Mouse (Mus musculus): ENCODE data around the gene Mroh8.
"Not testable (repeated sequence)": the region's sequence is repeated elsewhere in the genome, so short reads cannot be mapped to it uniquely, and the experiment has no call there.

Mroh8 gene

DNA sequence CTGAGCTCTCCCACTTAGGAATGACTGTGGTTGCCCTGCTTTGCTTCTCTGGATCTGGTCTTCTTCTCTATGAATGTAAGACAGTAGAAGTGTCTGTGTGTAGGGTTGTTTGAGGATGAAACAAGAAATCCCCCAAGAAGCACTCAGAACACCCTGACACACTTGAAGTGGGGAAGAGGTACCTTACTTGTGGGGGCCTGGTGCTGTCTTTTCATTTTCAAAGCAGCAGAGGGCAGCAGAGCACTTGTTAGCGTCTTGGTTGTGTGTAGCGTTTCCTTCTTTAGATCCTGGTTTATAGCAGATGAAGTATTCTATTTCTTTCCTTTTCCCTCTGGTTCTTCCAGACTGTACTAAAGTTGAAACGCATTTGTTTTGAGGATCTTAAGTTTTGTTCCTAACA, 8.2 kb upstream of the Mroh8 start:
- peak; percentile 54 to 58 for DNase-seq

DNA sequence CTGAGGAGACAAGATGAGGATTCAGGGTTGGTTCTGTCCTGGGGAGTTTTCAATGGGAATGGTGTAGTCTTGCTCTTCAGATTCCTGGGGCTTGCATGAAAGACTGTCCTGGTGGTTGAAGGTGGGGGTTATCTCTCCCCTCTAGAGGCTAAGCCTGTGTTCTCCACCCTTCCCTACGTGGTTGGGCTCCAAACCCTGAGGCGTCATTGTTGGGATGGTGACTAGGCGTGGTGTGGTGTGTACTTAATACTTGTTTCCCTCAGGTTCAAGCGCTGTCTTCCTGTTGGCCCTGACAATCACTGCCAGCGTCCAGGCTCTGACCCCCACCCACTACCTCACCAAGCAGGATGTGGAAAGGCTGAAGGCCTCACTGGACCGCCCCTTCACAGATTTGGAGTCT, 4.0 kb upstream of the Mroh8 start:
- no peak for DNase-seq

DNA sequence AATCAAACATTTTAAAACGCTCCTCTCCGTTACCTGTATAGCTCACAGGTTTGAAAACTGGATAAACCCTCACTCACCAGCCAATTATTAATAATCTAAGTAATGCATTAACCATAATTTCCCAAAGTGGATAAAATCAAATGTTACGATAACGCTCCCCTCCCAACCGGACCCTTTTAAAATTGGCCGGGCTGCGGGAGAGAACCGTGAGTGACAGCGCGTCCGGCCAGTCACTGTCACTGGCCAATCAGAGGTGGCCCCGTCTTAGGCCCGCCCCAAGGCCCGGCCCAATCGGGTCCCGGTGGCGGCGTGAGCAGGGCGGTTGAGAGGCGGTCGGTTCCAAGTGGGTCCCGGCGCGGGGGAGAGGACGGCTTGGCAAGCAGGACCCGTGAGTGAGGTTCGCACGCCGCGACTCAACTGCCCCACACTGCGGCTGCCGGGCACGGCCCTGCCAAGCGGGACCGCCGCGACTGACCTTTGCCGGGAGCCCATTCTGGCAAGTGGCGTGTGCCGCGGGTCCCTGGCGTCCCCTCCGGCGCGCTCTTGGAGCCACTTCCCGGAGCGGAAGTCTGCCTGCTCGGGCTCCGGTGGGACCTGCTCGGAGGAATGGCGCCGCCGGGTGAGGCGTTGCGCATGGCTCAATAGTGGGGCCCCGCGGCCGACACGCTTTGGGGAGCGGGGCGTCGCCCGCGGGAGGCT, 483 bp downstream of the Mroh8 start, which contains the start of gene Rpn2:
Gene Rpn2 (plus strand): TSS at position 301 of the 699 bp plus-strand sequence.
- peak; percentile 98 to 99 for DNase-seq

DNA sequence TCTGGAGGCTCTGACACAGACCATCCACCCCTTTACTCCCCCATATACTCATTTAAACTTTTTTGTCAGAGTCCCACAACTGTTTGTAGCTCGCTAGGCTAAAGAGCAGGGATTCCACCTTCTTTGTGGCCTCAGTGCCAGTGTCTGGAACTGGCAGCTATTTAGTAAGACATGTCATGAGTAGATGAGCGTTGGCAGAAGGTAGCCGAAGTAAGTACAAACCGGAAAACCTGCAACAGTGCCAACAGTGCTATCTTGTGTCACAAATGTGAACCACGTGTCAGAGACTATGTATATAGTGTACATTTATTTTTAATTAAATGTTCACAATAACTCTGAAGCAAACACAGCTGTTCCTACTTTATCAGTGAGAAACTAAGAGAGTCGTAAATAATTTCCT, 15.5 kb downstream of the Mroh8 start:
- no peak for DNase-seq

DNA sequence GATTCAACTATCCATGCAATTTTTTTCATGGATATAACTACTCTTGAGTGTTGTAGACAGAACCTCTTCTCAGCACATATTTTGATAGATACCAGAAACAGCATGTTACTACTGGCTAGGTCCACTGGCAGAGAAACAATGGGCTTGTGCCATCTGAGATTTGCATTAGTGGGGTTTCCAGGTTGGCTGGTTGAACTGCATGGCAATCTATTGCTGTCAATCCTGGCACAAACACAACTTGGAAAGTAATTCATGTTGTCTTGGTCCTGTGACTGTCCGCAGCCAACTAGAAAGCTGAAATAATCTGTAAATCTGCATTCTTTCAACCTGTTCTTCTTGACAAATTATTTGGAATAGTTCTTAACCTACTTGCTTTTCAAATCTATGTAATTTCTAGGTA, 16.2 kb downstream of the Mroh8 start:
- no peak for DNase-seq

DNA sequence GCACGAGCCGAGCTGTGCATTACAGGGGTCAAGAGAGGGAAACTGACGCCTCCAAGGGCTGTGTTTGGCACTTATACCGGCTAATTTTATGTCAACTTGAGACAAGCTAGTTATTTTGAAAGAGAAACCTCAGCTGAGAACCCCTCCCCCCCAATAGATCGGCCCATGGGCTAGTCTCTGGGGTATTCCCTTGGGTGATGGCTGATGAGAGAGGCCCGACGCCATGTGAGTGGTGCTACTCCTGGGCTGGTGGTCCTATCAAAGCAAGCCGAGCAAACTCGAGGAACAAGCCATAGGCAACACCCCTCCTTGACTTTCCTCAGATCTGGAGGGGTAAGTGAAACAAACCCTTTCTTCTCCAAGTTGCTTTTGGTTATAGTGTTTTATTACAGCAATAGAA, 16.8 kb downstream of the Mroh8 start:
- no peak for DNase-seq

DNA sequence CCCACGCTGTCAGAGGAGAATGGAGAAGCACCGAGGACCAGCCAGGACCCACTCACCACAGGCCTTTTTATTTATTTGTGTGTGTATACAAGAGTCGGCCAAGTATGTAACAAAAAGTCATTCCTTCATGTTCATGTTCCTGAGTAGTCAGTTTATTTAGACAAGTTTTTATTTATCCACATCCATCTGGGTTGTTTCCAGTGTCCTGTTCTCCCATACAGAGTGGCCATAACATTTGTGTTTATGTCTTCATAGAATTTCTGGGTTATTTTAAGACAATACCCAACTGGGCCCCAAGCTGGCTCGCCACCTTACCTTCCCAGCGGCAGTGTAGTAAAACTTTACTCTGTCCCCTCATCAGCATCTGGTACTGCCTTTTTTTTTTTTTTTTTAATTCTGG, 17.4 kb downstream of the Mroh8 start:
- DNase-seq: no peak

DNA sequence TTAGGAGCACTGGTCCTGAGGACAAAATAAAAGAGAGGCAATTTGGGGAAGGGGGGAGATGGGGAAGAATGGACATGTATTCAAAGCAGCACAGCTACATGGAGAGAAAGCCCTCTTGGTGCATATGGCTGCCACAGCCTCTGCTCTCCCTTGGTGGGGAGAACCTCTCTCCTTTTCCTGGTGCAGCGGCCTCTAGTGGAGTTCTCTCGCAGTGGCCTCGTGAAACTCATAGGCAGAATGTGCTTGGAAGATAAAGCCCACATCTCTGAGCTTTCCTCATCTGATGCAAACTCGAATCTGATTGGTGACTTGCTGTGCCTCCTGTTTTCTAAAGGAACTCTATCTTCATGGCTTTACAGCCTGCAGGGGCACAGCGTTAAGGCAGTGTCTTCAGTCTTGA, 19.6 kb downstream of the Mroh8 start:
- peak; percentile 76 to 77 for DNase-seq

DNA sequence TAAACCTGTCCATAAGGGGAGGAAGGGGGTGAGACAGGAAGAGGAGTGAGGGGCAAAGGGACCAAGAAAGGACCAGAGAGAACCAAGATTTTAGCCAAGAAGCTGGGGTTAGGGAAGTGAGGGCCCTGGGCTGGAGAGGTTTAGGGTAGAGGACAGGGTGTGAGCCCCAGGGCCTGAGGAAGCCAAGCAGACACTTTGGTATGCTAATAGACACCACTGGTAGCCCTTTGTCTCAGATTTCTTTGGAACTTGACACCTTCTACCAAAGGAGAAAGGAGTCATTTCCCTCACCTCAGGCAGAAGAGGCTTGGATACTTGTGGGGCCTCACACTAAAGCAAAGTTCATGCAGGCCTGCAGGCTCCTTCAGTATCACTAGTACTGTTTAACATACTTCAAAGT, 31.2 kb downstream of the Mroh8 start:
- no peak for DNase-seq

DNA sequence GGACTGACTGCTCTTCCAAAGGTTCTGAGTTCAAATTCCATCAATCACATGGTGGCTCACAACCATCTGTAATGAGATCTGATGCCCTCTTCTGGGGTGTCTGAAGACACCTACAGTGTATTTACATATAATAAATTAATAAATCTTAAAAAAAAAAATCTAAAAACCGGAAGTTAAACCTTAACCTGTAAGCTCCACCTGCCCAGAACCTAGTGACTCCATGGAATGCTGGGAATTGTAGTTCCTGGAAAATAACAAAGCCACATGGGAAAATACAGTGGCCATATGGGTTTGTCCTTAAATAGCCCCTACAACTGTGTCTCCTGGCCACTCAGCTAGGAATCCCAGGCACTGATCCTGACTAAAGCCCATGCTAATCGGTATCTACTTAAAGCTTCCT, 33.7 kb downstream of the Mroh8 start:
- no peak for DNase-seq

DNA sequence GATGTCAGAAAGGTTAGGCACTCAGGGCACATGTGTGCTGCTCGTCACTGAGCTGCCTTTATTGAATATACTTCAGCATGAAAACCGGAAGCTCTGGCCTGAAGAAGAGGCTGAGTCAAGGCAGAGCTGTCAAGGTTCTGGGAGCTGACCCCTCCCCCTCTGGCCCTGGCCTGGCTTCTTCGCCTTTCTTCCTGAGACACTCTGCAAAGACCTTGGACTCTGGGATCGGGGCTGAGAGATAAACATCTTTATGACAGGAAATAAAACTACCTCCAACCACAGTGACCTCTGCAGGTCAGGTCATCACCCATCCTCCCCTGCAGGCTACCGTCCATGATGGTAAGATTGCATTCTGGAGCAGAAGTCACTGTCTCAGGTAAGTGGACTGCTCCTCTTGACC, 34.3 kb downstream of the Mroh8 start:
- peak in 1 of 2 experiments; percentile 2 for DNase-seq

DNA sequence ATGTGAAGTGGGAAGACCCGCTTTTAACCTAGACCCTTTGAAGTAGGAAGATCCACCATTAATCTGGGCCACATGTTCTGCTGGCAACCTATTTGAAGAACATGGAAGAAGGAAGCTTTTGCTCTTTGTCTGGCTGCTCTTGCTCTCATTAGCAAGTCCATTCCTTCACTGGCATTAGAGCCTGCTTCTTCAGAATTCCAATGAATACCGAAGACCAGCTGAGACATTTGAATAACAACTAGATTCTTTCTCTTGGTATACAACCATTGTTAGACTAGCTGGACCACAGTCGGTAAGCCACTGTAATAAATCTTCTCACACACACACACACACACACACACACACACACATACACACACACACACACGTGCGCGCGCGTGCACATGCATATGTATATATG, 43.4 kb downstream of the Mroh8 start:
- no peak for DNase-seq

DNA sequence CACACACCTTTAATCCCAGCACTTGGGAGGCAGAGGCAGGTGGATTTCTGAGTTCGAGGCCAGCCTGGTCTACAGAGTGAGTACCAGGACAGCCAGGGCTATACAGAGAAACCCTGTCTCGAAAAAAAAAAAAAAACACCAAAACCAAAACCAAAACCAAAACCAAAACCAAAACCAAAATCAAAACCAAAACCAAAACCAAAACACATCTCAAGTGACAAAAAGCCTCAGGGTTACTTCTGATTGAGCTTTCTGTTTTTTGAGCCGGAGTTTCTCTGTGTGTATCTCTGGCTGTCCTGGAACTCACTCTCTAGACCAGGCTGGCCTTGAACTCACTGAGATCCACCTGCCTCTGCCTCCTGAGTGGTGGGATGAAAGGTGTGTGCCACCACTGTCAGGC, 57.4 kb downstream of the Mroh8 start:
- not testable (repeated sequence) for DNase-seq

DNA sequence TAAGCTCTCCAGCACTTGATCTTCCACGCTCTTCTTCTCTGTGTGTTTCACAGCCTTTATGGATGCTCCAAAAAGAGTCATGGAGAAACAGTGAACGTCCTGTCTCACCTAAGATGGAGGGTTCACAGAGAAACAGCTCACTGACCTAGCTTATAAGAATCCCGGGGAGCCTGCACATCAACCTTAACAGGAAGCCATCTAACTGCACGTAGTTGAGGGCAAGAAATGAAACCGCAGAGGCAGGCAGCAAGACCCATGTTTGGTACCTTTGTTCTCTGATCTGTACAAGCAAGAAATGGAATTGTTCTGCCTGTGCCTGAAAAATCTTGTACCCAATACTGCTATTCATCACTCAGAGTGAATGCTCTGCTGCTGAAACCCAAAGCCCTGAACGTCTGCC, 59.2 kb downstream of the Mroh8 start:
- no peak for DNase-seq

DNA sequence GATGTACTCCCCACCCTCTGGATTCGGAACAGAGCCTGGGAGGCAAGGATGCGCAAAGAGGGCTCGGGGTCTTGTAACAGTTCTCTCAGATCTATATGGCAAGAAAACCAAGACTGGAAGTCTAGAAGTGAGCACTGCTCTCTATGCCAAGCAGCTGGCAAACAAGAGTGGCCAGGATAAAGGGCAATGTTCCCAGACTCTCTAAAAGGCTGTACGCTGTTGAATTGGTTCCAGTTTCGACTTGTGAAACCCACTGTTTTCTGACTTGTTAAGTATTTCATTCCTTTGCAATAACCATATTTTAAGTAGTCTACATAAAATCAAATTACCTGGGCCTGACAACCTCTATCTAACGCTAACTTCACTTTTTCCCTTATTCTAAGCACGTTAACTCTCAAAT, 67.6 kb downstream of the Mroh8 start:
- no peak for DNase-seq

DNA sequence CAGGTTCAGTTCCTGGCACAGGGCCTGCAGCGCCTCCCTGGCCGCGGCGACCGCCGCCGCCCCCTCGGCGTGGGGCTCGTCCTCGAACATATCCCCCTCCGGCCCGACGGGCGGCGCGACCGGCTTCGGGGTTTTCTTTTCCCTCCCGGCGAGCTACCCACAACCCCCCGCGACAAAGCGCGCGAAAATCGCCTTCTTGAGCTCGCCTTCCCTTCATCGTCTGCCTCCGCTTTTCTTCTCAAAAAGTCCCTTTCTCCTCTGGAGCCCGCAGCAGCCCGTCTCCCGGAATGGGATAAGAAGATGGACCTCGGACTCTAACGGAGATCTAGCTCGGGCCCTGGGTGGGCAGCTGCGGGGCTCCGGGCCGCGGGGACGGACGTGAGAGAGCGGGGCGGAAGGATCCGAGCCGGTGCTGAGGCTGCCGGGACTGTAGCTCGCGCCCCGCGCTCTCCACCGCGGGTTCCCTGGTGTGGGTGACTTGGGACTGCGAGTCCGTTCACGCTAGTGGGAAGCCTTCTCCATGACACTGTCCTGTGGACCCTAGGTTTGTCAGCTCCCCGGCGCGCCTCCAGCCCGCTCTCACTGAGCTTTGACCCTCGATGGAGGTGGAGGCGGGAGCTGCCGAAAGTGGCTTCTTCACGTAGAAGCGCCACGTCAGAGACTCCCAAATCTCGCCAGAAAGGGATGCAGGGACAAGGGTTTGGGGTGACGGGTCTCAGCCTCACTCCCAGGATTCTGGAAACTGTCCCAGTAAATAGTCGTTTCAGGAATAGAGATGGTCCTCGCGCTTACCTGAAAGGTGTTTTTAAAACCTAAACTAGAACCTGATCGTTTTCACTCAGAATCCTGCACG, 74.8 kb downstream of the Mroh8 start, which contains the start of gene Rbl1:
Gene Rbl1 (minus strand): TSS at position 169 of the 853 bp plus-strand sequence.
- DNase-seq: peak; percentile 93 to 96

DNA sequence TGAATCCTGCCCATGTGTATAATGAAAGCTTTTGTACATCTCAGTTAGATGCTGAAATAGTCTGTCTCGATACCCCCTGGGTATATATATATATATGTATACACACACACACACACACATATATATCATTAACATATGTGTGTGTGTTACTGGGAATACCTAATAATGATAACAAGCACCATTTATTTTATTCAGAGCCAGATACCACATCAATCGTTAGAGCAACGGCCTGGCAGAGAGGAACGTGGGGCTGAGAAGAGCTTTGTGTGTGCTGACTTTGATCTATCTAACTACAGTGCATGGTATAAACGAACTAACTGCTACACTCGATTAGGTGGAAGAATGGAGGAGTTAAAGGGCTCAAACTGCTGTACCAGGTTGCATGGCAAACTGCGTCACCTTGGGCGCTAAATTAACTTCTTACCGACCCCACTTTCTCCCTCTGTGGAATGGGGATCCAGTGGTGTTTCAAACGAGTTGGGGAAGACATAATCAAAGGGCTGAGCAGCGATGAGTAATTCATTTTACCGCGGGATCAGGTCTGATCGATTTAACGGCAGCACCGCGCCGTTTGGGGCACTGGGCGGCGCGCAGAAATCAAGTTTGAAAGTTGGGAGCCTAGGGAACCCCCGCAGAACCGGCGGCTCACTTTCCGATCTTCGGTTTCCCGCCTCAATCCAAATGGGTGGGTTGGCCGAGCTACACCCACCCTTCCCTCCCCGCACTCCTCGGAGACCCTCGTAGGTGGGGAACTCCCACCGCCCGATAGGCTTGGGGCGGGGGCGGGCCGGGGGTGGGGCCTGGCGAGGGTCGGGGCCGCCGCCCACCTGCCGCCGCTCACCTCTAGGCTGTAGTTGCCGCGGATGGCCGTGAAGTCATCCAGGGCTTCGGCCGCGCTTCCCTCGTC, 75.6 kb downstream of the Mroh8 start:
- DNase-seq: peak in 1 of 2 experiments; percentile 62

DNA sequence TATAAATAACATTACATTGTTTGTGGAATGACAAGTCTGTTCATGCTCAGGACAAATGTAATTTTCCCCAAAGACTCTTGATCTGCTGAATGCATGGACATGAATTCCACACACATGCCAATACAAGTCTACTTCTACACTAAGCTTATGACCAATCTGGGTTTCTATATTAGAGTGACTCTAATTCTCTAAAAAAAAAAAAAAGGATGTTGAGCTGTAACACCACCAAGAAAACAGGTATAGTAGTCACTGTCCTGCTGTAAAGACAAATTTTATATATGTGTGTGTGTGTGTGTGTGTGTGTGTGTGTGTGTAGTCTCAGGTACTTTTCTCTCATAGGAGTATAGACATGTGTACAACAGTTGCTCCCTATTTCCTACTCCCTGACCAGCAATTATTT, 76.3 kb downstream of the Mroh8 start:
- no peak for DNase-seq

DNA sequence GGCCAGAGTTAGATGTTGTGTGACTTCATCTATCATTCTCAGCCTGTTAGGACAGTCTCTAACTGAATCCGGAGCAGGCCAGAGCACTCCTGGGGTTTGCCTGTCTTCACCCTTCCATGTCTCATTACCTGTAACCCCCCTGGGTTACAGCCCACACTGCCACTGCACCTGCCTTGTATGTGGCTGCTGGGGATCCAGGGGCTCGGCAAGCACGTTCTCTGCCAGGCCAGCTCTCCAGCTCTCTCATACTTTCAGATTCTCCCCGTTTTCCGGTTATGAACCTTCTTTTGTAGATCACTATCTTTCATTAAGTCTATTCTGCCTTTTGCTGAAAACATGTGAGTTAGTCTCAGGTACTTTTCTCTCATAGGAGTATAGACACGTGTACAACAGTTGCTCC, 77.0 kb downstream of the Mroh8 start:
- DNase-seq: peak in 1 of 2 experiments; percentile 6

DNA sequence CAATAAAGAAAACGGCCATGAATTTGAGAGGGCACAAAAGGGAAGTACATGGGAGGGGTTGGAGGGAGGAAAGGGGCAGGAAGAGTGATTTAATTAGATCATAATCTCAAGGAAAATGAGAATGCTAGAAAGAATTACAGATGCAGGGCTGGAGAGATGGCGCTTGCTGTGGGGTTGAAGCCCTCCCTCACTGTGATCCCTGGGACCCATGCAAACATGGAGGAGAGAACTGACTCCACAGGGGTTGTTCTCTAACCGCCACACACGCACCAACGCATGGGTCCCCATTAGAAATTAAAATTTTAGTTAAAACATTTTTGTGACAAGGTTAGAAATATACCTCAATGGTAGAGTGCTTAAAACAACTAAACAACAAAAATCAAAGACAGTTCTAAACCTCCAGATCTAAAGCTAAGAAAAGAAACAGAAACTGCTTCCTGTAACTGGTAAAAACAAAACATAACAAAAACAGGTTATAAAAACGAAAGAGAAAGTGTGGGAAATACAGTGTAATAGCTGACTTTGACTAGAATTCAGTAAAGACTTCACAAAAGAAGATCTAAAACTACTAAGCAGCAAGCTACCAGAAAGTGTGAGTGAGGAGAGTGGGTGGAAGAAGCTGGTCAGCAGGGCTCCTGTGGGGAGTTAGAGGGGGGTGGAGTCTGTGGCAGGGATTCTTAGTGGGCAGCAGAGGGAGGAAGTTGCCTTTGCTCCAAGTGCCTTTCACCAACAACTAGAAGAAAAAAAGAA, 78.1 kb downstream of the Mroh8 start:
- DNase-seq: peak; percentile 29 to 55

DNA sequence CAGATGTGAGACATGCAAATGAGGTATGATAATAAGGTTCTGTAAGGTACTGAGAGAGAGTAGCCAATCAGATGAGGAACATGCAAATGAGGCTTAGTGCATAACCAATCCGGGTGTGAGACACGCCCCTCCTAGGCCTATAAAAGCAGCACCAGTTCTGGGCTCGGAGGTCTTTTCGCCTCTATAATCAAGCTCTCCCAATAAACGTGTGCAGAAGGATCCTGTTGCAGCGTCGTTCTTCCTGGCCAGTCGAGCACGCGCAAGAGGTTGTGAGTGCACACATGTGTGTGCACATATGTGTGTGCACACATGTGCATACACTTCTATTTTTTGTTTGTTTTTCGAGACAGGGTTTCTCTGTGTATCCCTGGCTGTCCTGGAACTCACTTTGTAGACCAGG, 80.9 kb downstream of the Mroh8 start:
- not testable (repeated sequence) for DNase-seq

DNA sequence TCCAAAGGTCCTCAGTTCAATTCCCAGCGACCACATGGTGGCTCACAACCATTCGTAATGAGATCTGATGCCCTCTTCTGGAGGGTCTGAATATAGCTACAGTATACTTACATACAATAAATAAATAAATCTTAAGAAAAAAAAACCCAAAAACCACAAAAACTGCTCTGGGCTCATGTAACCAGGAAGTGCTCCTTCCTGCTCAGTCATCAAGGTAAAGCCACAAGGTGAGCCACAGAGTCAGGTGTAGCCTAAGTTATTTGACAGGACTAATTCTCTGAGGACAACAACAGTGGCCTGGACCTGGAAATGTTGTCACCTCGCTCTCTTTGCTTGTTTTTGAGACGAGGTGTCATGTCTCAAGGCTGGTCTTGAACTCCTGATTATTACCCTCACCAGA, 88.7 kb downstream of the Mroh8 start:
- DNase-seq: no peak

Data from kidney, postnatal 4 days (tissue).